Mouse (Mus musculus) ovary, postnatal 14 days (tissue): ENCODE results near the gene Phf21a.

ENCODE experiments used
- DNase-seq: peaks from one replicate; pipeline ENCODE4 v3.0.0; 2022; ENCODE audit warnings: low spot score

Gene Phf21a

GRCm38 (mm10) chr2:92182146-92182756 is 89.3 kb downstream of the Phf21a start:
- DNase-seq: no peak

- DNase-seq: peak; percentile 66
These were observed 90.1 kb downstream of the Phf21a start for GRCm38 (mm10) chr2:92182981-92183501.

DNA sequence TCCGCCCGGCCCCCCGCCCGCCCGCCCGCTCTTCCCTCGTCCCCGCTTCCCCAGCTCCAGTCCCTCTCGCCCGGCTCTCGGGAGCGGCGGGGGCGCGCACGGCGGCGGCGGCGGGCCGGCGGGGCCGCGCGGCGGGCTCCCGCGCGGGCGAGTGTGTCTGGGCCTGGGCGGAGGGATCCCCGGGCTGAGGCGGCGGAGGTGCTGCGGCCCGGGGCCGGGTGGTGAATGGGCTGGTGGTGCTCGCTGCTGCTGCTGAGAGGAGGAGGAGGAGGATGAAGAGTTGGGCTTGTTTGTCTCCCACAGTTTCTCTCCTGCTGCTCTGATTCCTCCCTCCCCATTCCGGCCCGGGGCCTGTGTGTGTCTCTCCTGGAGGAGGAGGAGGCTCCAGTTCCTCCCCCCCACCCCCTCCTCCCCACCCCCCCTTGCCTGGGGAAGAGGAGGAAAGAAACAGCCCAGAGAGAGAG is 90.7 kb downstream of the Phf21a start:
- peak; percentile 92 for DNase-seq

- peak; percentile 29 for DNase-seq
These were observed 91.4 kb downstream of the Phf21a start for GRCm38 (mm10) chr2:92184077-92184921.

GRCm38 (mm10) chr2:92185062-92185765 is 92.3 kb downstream of the Phf21a start:
- DNase-seq: peak; percentile 31

DNA sequence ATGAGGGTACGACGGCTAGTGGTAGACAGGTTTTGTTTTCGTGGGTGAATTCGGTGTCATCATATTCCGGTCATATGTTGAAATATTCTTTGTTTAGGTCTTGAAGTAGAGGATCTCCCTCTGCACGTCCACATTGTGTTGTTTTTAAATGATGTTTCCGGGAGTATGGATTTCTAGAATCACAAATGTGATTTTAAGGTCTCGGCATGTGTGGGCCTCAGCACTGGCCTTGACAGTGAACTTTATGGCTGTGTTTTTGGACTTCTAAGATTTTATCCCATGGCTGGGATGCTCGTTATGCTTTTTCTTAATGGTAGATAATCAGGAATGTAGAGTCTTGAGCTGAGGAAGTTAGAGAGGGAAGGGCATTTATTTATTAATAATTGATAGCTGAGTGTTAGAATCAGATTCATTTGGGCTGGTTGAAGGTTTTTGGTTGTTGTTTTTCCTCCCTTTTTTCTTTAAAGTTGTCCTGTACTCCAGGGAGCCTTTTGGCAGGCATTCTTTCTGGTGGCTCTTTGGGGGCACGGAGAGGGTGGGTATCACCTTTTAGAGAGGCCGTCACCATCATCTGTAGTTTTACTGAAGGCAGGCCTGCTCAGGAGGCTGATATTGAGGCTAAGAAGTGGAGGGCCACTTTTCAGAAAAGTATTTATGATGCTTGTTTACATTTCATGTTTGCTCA is 93.0 kb downstream of the Phf21a start:
- no peak for DNase-seq

DNA sequence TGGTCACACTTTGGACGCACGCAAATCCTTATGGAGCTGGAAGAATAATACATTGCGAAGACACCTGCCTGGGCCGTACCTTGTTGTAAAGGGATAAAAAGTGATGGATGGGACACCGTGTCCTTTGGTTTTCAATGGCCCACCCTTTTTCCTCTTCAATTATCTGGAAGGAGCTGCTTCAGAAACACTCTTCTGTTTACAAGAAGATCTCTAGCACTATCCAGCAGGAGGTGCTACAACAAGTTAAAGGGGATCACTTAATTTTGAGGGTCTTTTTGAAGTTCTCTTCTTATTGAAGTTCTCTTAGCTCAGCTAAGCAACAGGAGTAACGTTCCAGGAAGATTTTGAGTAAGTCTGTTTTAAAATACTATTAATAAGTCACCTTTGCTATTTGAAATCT is 94.1 kb downstream of the Phf21a start:
- no peak for DNase-seq

- DNase-seq: no peak
These were observed 95.8 kb downstream of the Phf21a start for GRCm38 (mm10) chr2:92188744-92189143.

GRCm38 (mm10) chr2:92190960-92191359 is 98.0 kb downstream of the Phf21a start:
- DNase-seq: no peak

DNA sequence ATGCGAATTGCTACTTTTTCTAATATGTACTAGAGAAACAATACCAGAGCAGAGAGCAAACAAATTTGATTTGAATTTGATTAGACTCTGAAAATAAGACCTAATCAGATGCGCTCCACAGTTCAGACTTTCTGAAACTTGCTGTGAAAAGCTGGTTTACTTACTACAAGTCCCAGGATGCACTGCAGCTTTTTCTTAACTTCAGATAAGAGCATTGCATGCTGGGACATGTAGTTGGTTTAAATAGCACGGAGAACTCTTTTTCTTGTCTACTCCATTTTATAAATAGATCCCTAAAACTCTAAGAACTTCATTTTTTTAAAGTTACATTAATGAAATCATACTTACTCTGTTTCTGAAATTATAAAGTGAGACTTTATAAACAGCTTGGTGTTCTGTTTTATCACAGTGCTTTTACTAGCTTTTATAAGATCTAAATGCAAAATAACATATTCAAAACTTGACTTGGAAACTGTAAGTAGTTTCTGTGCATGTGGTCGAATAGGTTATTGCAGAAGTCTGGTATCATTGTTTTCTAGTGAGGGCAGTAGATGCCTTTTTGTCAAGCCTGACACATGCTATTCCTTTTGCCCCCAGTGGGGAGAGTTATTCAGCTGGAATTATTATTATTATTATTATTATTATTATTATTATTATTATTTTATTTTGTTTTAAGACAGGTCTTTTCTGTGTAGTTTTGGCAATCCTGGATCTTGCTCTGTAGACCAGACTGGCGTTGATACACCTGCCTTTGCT is 99.1 kb downstream of the Phf21a start:
- DNase-seq: peak; percentile 25

GRCm38 (mm10) chr2:92198126-92198525 is 105.2 kb downstream of the Phf21a start:
- DNase-seq: no peak

DNA sequence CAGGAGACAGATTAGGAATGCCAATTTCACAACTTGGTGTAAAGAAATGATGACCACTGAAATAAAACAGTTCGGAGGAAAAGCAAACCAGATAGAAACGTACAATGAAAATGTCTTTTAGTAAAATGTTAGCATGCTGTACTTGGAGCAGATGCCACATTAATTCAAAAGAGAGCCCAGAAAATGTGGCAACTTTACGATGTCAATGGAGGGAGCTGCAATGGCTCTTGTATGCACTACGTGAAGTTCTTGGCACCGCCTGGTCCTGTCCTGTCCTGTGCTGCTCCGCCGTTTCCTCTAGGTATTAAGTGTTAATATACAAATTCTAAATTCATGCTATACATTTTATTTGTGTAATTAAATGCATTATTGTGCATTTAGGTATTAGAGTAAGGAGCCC is 105.8 kb downstream of the Phf21a start:
- DNase-seq: no peak

DNA sequence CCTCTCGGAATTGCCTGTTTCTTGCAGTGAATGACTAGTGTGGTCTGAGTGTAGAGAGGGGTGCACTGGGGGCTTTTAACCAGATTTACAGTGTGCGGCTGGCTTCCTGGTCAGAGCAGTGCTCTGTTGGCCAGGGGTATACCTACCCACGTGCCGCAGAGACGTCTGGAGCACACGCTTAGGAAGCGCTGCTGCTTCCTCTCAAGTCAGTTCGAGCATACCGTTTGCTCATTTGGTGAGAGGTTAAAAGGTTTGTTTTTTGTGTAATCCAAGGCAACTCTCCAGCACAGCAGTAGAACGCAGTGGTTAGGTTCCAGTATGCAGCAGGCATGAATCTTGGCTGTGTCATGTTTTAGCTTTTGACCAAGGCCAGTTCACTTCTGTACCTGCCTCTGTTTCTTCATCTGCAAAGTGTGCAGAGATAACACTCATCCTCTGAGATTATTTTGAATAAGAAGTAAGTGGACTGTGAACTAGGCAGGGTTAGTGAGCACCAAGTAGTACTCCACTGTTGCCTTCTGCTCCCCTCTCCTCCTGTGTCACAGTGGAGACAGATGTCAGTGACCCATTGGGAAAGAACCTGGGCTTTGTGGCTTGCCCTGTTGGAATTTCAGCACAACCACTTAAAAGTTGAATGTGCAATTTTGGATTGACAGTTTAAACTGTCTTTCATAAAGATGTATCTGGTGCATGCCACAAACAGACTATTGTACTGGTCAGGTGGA is 106.8 kb downstream of the Phf21a start:
- DNase-seq: no peak

DNA sequence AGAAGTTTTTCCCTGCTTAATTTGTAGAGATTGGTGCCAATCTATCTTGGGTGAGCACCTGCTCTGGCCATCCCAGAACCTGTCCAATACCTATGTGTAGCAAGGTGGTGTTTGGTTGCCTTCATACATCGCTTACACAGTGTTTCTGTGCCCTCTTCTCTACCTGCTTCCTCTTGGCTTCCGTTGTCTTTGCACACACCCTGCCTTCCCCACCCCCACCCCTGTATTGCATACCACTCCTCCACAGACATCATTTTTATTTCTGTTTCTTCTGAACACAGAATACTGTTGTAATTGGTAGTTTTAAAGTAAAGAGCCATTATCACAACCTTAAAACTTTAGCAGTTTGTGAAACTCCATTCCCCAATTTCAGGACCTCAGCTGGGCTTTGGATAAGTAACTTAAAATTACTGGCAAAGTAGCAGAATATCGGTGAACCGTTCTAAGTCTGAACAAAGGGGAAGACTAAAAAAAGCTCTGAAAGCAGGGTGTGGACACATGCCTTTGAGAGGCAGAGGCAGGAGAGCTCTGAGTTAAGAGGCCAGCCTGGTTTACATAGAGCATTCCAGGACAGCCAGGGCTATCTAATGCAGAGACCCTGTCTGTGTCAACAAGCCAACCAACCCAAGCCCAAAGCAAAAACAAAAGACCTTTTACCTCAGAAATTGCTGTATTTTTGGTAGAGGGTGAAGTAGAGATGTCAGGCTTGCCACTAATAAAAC is 109.6 kb downstream of the Phf21a start:
- no peak for DNase-seq

- DNase-seq: no peak
These were observed 112.2 kb downstream of the Phf21a start for GRCm38 (mm10) chr2:92205010-92205639.

DNA sequence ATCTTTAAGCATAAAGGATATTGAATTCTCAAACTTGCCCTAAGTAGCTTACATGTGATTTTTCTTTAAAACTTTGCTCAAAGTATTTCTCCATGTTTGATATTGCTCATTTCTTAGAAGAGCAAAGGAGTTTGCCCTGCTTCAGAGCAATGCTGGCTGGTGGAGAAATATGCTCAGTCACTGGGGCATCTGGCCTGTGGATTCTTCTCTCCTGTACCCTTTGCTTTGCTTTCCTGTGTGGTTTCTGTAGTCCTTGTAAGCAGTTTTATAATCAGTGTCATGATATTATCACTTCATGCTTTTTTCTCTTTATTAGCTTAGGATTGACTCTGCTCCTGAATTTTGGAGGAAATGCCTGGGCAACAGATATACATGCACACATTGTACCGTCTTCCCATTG is 117.5 kb downstream of the Phf21a start:
- no peak for DNase-seq

DNA sequence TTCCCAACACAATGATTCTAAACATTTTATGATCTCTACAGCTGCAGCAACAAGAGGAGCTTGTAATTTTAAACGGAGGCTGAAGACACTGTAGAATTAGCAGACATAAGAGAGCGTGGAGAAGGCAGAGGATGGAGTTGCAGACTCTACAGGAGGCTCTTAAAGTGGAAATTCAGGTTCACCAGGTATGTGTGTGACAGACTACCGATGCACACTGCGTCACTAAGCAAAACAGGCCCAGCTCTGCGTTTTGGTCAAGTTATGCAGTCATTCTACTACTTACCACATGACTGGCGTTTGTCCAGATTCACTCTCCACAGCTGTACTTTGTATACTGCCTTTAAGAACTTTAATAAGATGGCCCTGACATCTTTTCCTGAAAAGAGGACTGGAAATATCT is 128.5 kb downstream of the Phf21a start:
- DNase-seq: no peak

DNA sequence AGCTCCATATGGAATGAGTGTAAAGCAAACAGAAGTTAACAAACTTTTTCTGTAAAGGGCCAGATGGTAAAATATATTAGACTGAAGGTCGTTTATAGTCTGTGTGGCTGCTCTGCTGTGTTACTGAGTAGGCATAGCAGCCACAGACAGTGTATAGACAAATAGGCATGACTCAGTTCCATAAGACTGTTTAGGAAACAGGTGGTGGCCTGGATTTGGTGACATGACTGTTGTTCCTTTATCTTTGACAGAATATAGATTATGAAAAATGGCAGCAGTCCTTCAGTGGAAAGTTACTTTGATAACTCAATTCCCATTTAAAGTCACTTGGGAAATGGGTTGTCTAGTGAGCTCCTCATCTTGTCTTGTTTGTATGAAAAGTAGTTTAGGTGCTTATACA is 132.7 kb downstream of the Phf21a start:
- DNase-seq: no peak

- DNase-seq: no peak
These were observed 137.1 kb downstream of the Phf21a start for GRCm38 (mm10) chr2:92229973-92230372.
